Mouse (Mus musculus): ENCODE data around the gene Faf1. TPM values are rescaled to one million over a fixed set of nuclear protein-coding genes. Genes with fewer than 3 reads are reported as not detected.

The Faf1 gene
- total RNA-seq (2021): 10 to 100 TPM; 22.2 to 22.6 TPM

- DNase-seq (ENCODE audit: low spot score in 2 of 2): peak; percentile 97 to 99
- intact Hi-C loops (cut with DNase I): loop anchor here (1.0 kb wide), 1 partner anchor 10 kb away; no protein-coding TSS in a partner anchor
Measured at GRCm38 (mm10) chr4:109676218-109677215, at the start of gene Faf1. TSS of gene Faf1 (plus strand) at chr4:109676588.

GRCm38 (mm10) chr4:109630215-109630614, 46.2 kb upstream of the Faf1 start:
- intact Hi-C loops (cut with DNase I): no loop called here
- no peak for DNase-seq (ENCODE audit: low spot score in 2 of 2)

GRCm38 (mm10) chr4:109631029-109631428, 45.4 kb upstream of the Faf1 start:
- DNase-seq (ENCODE audit: low spot score in 2 of 2): peak in 1 of 2 experiments; percentile 55
- intact Hi-C loops (cut with DNase I): no loop called here

GRCm38 (mm10) chr4:109634971-109635370, 41.4 kb upstream of the Faf1 start:
- DNase-seq (ENCODE audit: low spot score in 2 of 2): no peak
- intact Hi-C loops (cut with DNase I): no loop called here

GRCm38 (mm10) chr4:109639356-109639755, 37.0 kb upstream of the Faf1 start:
- DNase-seq (ENCODE audit: low spot score in 2 of 2): no peak
- intact Hi-C loops (cut with DNase I): no loop called here

- DNase-seq (ENCODE audit: low spot score in 2 of 2): no peak
- intact Hi-C loops (cut with DNase I): no loop called here
Measured at GRCm38 (mm10) chr4:109640141-109640540, 36.2 kb upstream of the Faf1 start.

- no peak for DNase-seq (ENCODE audit: low spot score in 2 of 2)
- intact Hi-C loops (cut with DNase I): no loop called here
Measured at GRCm38 (mm10) chr4:109641451-109641850, 34.9 kb upstream of the Faf1 start.

- no peak for DNase-seq (ENCODE audit: low spot score in 2 of 2)
- intact Hi-C loops (cut with DNase I): no loop called here
Measured at GRCm38 (mm10) chr4:109647281-109647680, 29.1 kb upstream of the Faf1 start.

GRCm38 (mm10) chr4:109649331-109649730, 27.1 kb upstream of the Faf1 start:
- no peak for DNase-seq (ENCODE audit: low spot score in 2 of 2)
- intact Hi-C loops (cut with DNase I): no loop called here

- no peak for DNase-seq (ENCODE audit: low spot score in 2 of 2)
- intact Hi-C loops (cut with DNase I): no loop called here
Measured at GRCm38 (mm10) chr4:109653251-109653650, 23.1 kb upstream of the Faf1 start.

- intact Hi-C loops (cut with DNase I): no loop called here
Measured at GRCm38 (mm10) chr4:109654701-109655100, 21.7 kb upstream of the Faf1 start.

GRCm38 (mm10) chr4:109655738-109656137, 20.6 kb upstream of the Faf1 start:
- no peak for DNase-seq (ENCODE audit: low spot score in 2 of 2)
- intact Hi-C loops (cut with DNase I): loop anchor here (2.0 kb wide), 1 partner anchor 327 kb away; no protein-coding TSS in a partner anchor

More at GRCm38 (mm10) chr4:109654701-109655100, 21.7 kb upstream of the Faf1 start:
- DNase-seq (ENCODE audit: low spot score in 2 of 2): no peak

GRCm38 (mm10) chr4:109656301-109656700, 20.1 kb upstream of the Faf1 start:
- intact Hi-C loops (cut with DNase I): loop anchor here (2.0 kb wide), 1 partner anchor 326 kb away; no protein-coding TSS in a partner anchor
- no peak for DNase-seq (ENCODE audit: low spot score in 2 of 2)

GRCm38 (mm10) chr4:109657021-109657850, 19.2 kb upstream of the Faf1 start:
- DNase-seq (ENCODE audit: low spot score in 2 of 2): peak in 1 of 2 experiments; percentile 6
- intact Hi-C loops (cut with DNase I): loop anchor here (2.0 kb wide), 1 partner anchor 326 kb away; no protein-coding TSS in a partner anchor

- DNase-seq (ENCODE audit: low spot score in 2 of 2): no peak
- intact Hi-C loops (cut with DNase I): loop anchor here (2.0 kb wide), 1 partner anchor 325 kb away; no protein-coding TSS in a partner anchor
Measured at GRCm38 (mm10) chr4:109657851-109658500, 18.4 kb upstream of the Faf1 start.

GRCm38 (mm10) chr4:109658826-109659225, 17.6 kb upstream of the Faf1 start:
- DNase-seq (ENCODE audit: low spot score in 2 of 2): no peak
- intact Hi-C loops (cut with DNase I): no loop called here

- intact Hi-C loops (cut with DNase I): no loop called here
Measured at GRCm38 (mm10) chr4:109659571-109659970, 16.8 kb upstream of the Faf1 start.

GRCm38 (mm10) chr4:109660568-109660967, 15.8 kb upstream of the Faf1 start:
- DNase-seq (ENCODE audit: low spot score in 2 of 2): no peak
- intact Hi-C loops (cut with DNase I): no loop called here

More at GRCm38 (mm10) chr4:109659571-109659970, 16.8 kb upstream of the Faf1 start:
- no peak for DNase-seq (ENCODE audit: low spot score in 2 of 2)

GRCm38 (mm10) chr4:109661183-109661582, 15.2 kb upstream of the Faf1 start:
- intact Hi-C loops (cut with DNase I): no loop called here

More at GRCm38 (mm10) chr4:109661183-109661582, 15.2 kb upstream of the Faf1 start:
- no peak for DNase-seq (ENCODE audit: low spot score in 2 of 2)

Measured in left cerebral cortex, postnatal 25 days (tissue).